Mouse (Mus musculus): ENCODE data around the gene Uprt. TPM values are rescaled to one million over a fixed set of nuclear protein-coding genes. Genes with fewer than 3 reads are reported as not detected.

Gene Uprt
- 10 to 100 TPM; 13.6 to 15.6 TPM for total RNA-seq (2021)
- 3.1 and 5.0 TPM in 2 replicates for polyA plus RNA-seq (2012; rRNA removed)
- long read RNA-seq, partial matches to known transcripts, result 0 of 1 reads
- long read RNA-seq, other reads (novel, unspliced or antisense), result 0 of 1 reads

GRCm38 (mm10) chrX:104482572-104483443, at the start of gene Uprt:
Gene Uprt (plus strand): TSS chrX:104482818.
- peak; percentile 88 for DNase-seq

GRCm38 (mm10) chrX:104433456-104433855, 49.2 kb upstream of the Uprt start:
- no peak for DNase-seq

- no peak for DNase-seq
These were observed 30.2 kb upstream of the Uprt start for GRCm38 (mm10) chrX:104452433-104452832.

- DNase-seq, result peak; percentile 39
These were observed 20.9 kb upstream of the Uprt start for GRCm38 (mm10) chrX:104461755-104462154.

- DNase-seq, result no peak
These were observed 18.2 kb upstream of the Uprt start for GRCm38 (mm10) chrX:104464376-104464775.

GRCm38 (mm10) chrX:104478041-104478440, 4.6 kb upstream of the Uprt start:
- DNase-seq, result no peak

GRCm38 (mm10) chrX:104483444-104483808, 808 bp downstream of the Uprt start:
- DNase-seq, result no peak

- no peak for DNase-seq
These were observed 3.0 kb downstream of the Uprt start for GRCm38 (mm10) chrX:104485596-104485995.

- DNase-seq, result peak; percentile 11
These were observed 5.4 kb downstream of the Uprt start for GRCm38 (mm10) chrX:104488036-104488435.

GRCm38 (mm10) chrX:104488870-104489467, 6.4 kb downstream of the Uprt start:
- no peak for DNase-seq

GRCm38 (mm10) chrX:104489626-104490355, 7.2 kb downstream of the Uprt start:
- DNase-seq, result no peak

- DNase-seq, result no peak
These were observed 19.1 kb downstream of the Uprt start for GRCm38 (mm10) chrX:104501765-104502164.

- DNase-seq, result no peak
These were observed 60.0 kb downstream of the Uprt start for GRCm38 (mm10) chrX:104542635-104543034.

- no peak for DNase-seq
These were observed 61.4 kb downstream of the Uprt start for GRCm38 (mm10) chrX:104543919-104544595.

- DNase-seq, result no peak
These were observed 62.7 kb downstream of the Uprt start for GRCm38 (mm10) chrX:104545283-104545682.

Other genes with a start within 250 kb of the Uprt start
- gene Abcb7, start 69.0 kb upstream of the Uprt start, total RNA-seq (2021), result 10 to 100 TPM; 29.6 to 33.2 TPM
- gene Abcb7, start 69.0 kb upstream of the Uprt start, polyA plus RNA-seq (2012; rRNA removed), result 9.4 and 15.1 TPM in 2 replicates
- gene Zdhhc15, start 188.2 kb downstream of the Uprt start, total RNA-seq (2021), result 1 to 10 TPM; 1.5 to 1.6 TPM
- gene Zdhhc15, start 188.2 kb downstream of the Uprt start, polyA plus RNA-seq (2012; rRNA removed), result 0.16 and 0.23 TPM in 2 replicates

Measured in adrenal gland, adult 2 months (tissue).